Mouse (Mus musculus): ENCODE measurements around the gene Lbp. TPM values are rescaled to one million over a fixed set of nuclear protein-coding genes. Genes with fewer than 3 reads are reported as not detected.

Lbp gene
- total and polyA plus RNA-seq, 3 experiments: not detected

GRCm38 (mm10) chr2:158375443-158376122 is 69.3 kb downstream of the Lbp start, which contains the start of gene Snhg11:
Gene Snhg11 (plus strand): TSS chr2:158375638.
- Histone ChIP-seq H3K27me3 (ENCODE audit: insufficient read depth, low read length) (peaks cover 55% of the 10 kb centered on the region), H3K4me1 (ENCODE audit: insufficient read depth, low read depth, low read length) (peaks cover 11% of the 10 kb centered on the region), H3K9me3 (replicated peaks) (no peaks in the 10 kb centered on the region), H3K36me3 (replicated peaks) (no peaks in the 10 kb centered on the region), H3K4me3 (ENCODE audit: low read depth, low read length) (no peak within 1 kb of the TSS)
- DNase-seq (ENCODE audit: low spot score): no peak
- TF ChIP-seq CTCF (IDR thresholded peaks at IDR 0.05; ENCODE audit: low read depth, low read length): no peak
- no peak for TF ChIP-seq POLR2AphosphoS5 (IDR thresholded peaks at IDR 0.05; ENCODE audit: insufficient replicate concordance, low read depth, low read length)
- TF ChIP-seq TAL1 (conservative IDR thresholded peaks at IDR 0.05; ENCODE audit: low read depth, low read length): no peak
- TF ChIP-seq GATA1 (IDR thresholded peaks at IDR 0.05; ENCODE audit: borderline replicate concordance, low read length): no peak
- TF ChIP-seq GATA2 (IDR thresholded peaks at IDR 0.05; ENCODE audit: borderline replicate concordance, low read depth, low read length): no peak
- ATAC-seq (ENCODE audit: extremely low read depth, insufficient number of reproducible peaks, low FRiP score, poor library complexity, severe bottlenecking): no peak

GRCm38 (mm10) chr2:158376123-158376687 is 69.9 kb downstream of the Lbp start:
- H3K27me3 ChIP-seq (ENCODE audit: insufficient read depth, low read length): peaks cover 53% of the 10 kb centered on the region
- H3K36me3 ChIP-seq (replicated peaks): no peaks in the 10 kb centered on the region
- TF ChIP-seq POLR2AphosphoS5 (IDR thresholded peaks at IDR 0.05; ENCODE audit: insufficient replicate concordance, low read depth, low read length) (no peak), GATA2 (IDR thresholded peaks at IDR 0.05; ENCODE audit: borderline replicate concordance, low read depth, low read length) (no peak), CTCF (IDR thresholded peaks at IDR 0.05; ENCODE audit: low read depth, low read length) (no peak), TAL1 (conservative IDR thresholded peaks at IDR 0.05; ENCODE audit: low read depth, low read length) (no peak), GATA1 (IDR thresholded peaks at IDR 0.05; ENCODE audit: borderline replicate concordance, low read length) (no peak)
- ATAC-seq (ENCODE audit: extremely low read depth, insufficient number of reproducible peaks, low FRiP score, poor library complexity, severe bottlenecking) (no peak), DNase-seq (ENCODE audit: low spot score) (no peak)
- H3K4me3 ChIP-seq (ENCODE audit: low read depth, low read length): no peak overlapping the region
- no peaks in the 10 kb centered on the region for H3K9me3 ChIP-seq (replicated peaks)
- peaks cover 11% of the 10 kb centered on the region for H3K4me1 ChIP-seq (ENCODE audit: insufficient read depth, low read depth, low read length)

- TF ChIP-seq GATA1 (IDR thresholded peaks at IDR 0.05; ENCODE audit: borderline replicate concordance, low read length) (no peak), TAL1 (conservative IDR thresholded peaks at IDR 0.05; ENCODE audit: low read depth, low read length) (no peak), CTCF (IDR thresholded peaks at IDR 0.05; ENCODE audit: low read depth, low read length) (no peak), GATA2 (IDR thresholded peaks at IDR 0.05; ENCODE audit: borderline replicate concordance, low read depth, low read length) (no peak), POLR2AphosphoS5 (IDR thresholded peaks at IDR 0.05; ENCODE audit: insufficient replicate concordance, low read depth, low read length) (no peak)
- Histone ChIP-seq H3K36me3 (replicated peaks) (no peaks in the 10 kb centered on the region), H3K4me3 (ENCODE audit: low read depth, low read length) (no peak overlapping the region), H3K9me3 (replicated peaks) (no peaks in the 10 kb centered on the region), H3K27me3 (ENCODE audit: insufficient read depth, low read length) (peaks cover 48% of the 10 kb centered on the region), H3K4me1 (ENCODE audit: insufficient read depth, low read depth, low read length) (peaks cover 11% of the 10 kb centered on the region)
- DNase-seq (ENCODE audit: low spot score) (no peak), ATAC-seq (ENCODE audit: extremely low read depth, insufficient number of reproducible peaks, low FRiP score, poor library complexity, severe bottlenecking) (no peak)
Observed at GRCm38 (mm10) chr2:158376798-158377197, 70.5 kb downstream of the Lbp start.

- Histone ChIP-seq H3K27me3 (ENCODE audit: insufficient read depth, low read length) (peaks cover 51% of the 10 kb centered on the region), H3K9me3 (replicated peaks) (no peaks in the 10 kb centered on the region), H3K36me3 (replicated peaks) (no peaks in the 10 kb centered on the region), H3K4me3 (ENCODE audit: low read depth, low read length) (no peak overlapping the region), H3K4me1 (ENCODE audit: insufficient read depth, low read depth, low read length) (peaks cover 9% of the 10 kb centered on the region)
- ATAC-seq (ENCODE audit: extremely low read depth, insufficient number of reproducible peaks, low FRiP score, poor library complexity, severe bottlenecking) (no peak), DNase-seq (ENCODE audit: low spot score) (no peak)
- TF ChIP-seq TAL1 (conservative IDR thresholded peaks at IDR 0.05; ENCODE audit: low read depth, low read length): no peak
- TF ChIP-seq CTCF (IDR thresholded peaks at IDR 0.05; ENCODE audit: low read depth, low read length): no peak
- no peak for TF ChIP-seq POLR2AphosphoS5 (IDR thresholded peaks at IDR 0.05; ENCODE audit: insufficient replicate concordance, low read depth, low read length)
- no peak for TF ChIP-seq GATA2 (IDR thresholded peaks at IDR 0.05; ENCODE audit: borderline replicate concordance, low read depth, low read length)
- no peak for TF ChIP-seq GATA1 (IDR thresholded peaks at IDR 0.05; ENCODE audit: borderline replicate concordance, low read length)
Observed at GRCm38 (mm10) chr2:158377811-158378210, 71.5 kb downstream of the Lbp start.

- ATAC-seq (ENCODE audit: extremely low read depth, insufficient number of reproducible peaks, low FRiP score, poor library complexity, severe bottlenecking): peak; percentile 49; the same call in 1 of the 2 replicates
- TF ChIP-seq CTCF (IDR thresholded peaks at IDR 0.05; ENCODE audit: low read depth, low read length): peak; percentile 90
- TF ChIP-seq POLR2AphosphoS5 (IDR thresholded peaks at IDR 0.05; ENCODE audit: insufficient replicate concordance, low read depth, low read length): no peak
- no peak for DNase-seq (ENCODE audit: low spot score)
Observed at GRCm38 (mm10) chr2:158379354-158380078, 73.2 kb downstream of the Lbp start.

More at GRCm38 (mm10) chr2:158379354-158380078, 73.2 kb downstream of the Lbp start:
- no peaks in the 10 kb centered on the region for H3K36me3 ChIP-seq (replicated peaks)
- no peak overlapping the region for H3K4me3 ChIP-seq (ENCODE audit: low read depth, low read length)
- no peaks in the 10 kb centered on the region for H3K4me1 ChIP-seq (ENCODE audit: insufficient read depth, low read depth, low read length)
- H3K9me3 ChIP-seq (replicated peaks): no peaks in the 10 kb centered on the region
- peaks cover 36% of the 10 kb centered on the region for H3K27me3 ChIP-seq (ENCODE audit: insufficient read depth, low read length)

Other genes starting within 250 kb of the Lbp start
- 17.2 and 18.7 TPM in 2 replicates for gene Tgm2, start 160.1 kb upstream of the Lbp start, total RNA-seq (2014; fragmentation: Nextera tagmentation)
- 23.0 and 23.5 TPM in 2 replicates for gene Tgm2, start 160.1 kb upstream of the Lbp start, total RNA-seq (2017)
- 29.8 and 37.0 TPM in 2 replicates for gene Tgm2, start 160.1 kb upstream of the Lbp start, polyA plus RNA-seq (2012)
- not detected in 2 replicates for gene D630003M21Rik, start 77.3 kb upstream of the Lbp start, total RNA-seq (2014; fragmentation: Nextera tagmentation)
- under 0.01 TPM in 1 of 2 replicates, not detected in the other for gene D630003M21Rik, start 77.3 kb upstream of the Lbp start, total RNA-seq (2017)
- not detected in 2 replicates for gene D630003M21Rik, start 77.3 kb upstream of the Lbp start, polyA plus RNA-seq (2012)
- not detected in 2 replicates for gene Bpi, start 48.4 kb upstream of the Lbp start, total RNA-seq (2014; fragmentation: Nextera tagmentation)
- not detected in 2 replicates for gene Bpi, start 48.4 kb upstream of the Lbp start, total RNA-seq (2017)
- not detected in 2 replicates for gene Bpi, start 48.4 kb upstream of the Lbp start, polyA plus RNA-seq (2012)
- not detected in 2 replicates for gene Snhg11, start 69.1 kb downstream of the Lbp start, total RNA-seq (2014; fragmentation: Nextera tagmentation)
- gene Snhg11, start 69.1 kb downstream of the Lbp start, total RNA-seq (2017): 0.12 and 0.22 TPM in 2 replicates
- gene Snhg11, start 69.1 kb downstream of the Lbp start, polyA plus RNA-seq (2012): not detected in 2 replicates
- gene Ralgapb, start 103.4 kb downstream of the Lbp start, total RNA-seq (2014; fragmentation: Nextera tagmentation): 68.1 and 79.9 TPM in 2 replicates
- 42.6 and 47.8 TPM in 2 replicates for gene Ralgapb, start 103.4 kb downstream of the Lbp start, total RNA-seq (2017)
- gene Ralgapb, start 103.4 kb downstream of the Lbp start, polyA plus RNA-seq (2012): 2.6 and 3.0 TPM in 2 replicates
- gene Adig, start 196.1 kb downstream of the Lbp start, total RNA-seq (2014; fragmentation: Nextera tagmentation): not detected in 2 replicates
- gene Adig, start 196.1 kb downstream of the Lbp start, total RNA-seq (2017): not detected in 2 replicates
- gene Adig, start 196.1 kb downstream of the Lbp start, polyA plus RNA-seq (2012): not detected in 2 replicates
- gene Arhgap40, start 206.3 kb downstream of the Lbp start, total RNA-seq (2014; fragmentation: Nextera tagmentation): not detected in 2 replicates
- not detected in 2 replicates for gene Arhgap40, start 206.3 kb downstream of the Lbp start, total RNA-seq (2017)
- not detected in 2 replicates for gene Arhgap40, start 206.3 kb downstream of the Lbp start, polyA plus RNA-seq (2012)